Mouse (Mus musculus): ENCODE data around the gene Sema5a. TPM values are rescaled to one million over a fixed set of nuclear protein-coding genes. Genes with fewer than 3 reads are reported as not detected.

Sema5a gene
- polyA plus RNA-seq, 1 experiment from 2014 or later, result 8.9 TPM

- H3K4me3 ChIP-seq, result no peak overlapping the region
- H3K27ac ChIP-seq (replicated peaks), result no peak overlapping the region
- H3K9me3 ChIP-seq, result no peaks in the 10 kb centered on the region
- H3K9ac ChIP-seq, result no peak overlapping the region
- H3K36me3 ChIP-seq, result no peaks in the 10 kb centered on the region
- no peak overlapping the region for H3K4me2 ChIP-seq
- WGBS, result 61% methylated on average over 2 of the region's 2 CpGs
- H3K4me1 ChIP-seq (replicated peaks), result no peaks in the 10 kb centered on the region
- no peak for ATAC-seq (ENCODE audit: low read depth)
- no peaks in the 10 kb centered on the region for H3K27me3 ChIP-seq
Observed at GRCm38 (mm10) chr15:32284688-32285087, 40.1 kb downstream of the Sema5a start.

GRCm38 (mm10) chr15:32286296-32286695 lies 41.7 kb downstream of the Sema5a start:
- Histone ChIP-seq H3K4me1 (replicated peaks) (no peaks in the 10 kb centered on the region), H3K36me3 (no peaks in the 10 kb centered on the region), H3K4me3 (no peak overlapping the region), H3K9ac (no peak overlapping the region), H3K9me3 (no peaks in the 10 kb centered on the region), H3K27me3 (no peaks in the 10 kb centered on the region), H3K27ac (replicated peaks) (no peak overlapping the region), H3K4me2 (no peak overlapping the region)
- 83% methylated on average over 3 of the region's 3 CpGs for WGBS
- ATAC-seq (ENCODE audit: low read depth), result no peak

- H3K4me1 ChIP-seq (replicated peaks), result no peaks in the 10 kb centered on the region
- H3K36me3 ChIP-seq, result no peaks in the 10 kb centered on the region
- H3K27ac ChIP-seq (replicated peaks), result no peak overlapping the region
- ATAC-seq (ENCODE audit: low read depth), result no peak
- WGBS, result 60% methylated on average over 6 of the region's 6 CpGs
- no peak overlapping the region for H3K9ac ChIP-seq
- no peak overlapping the region for H3K4me2 ChIP-seq
- no peaks in the 10 kb centered on the region for H3K27me3 ChIP-seq
- H3K4me3 ChIP-seq, result no peak overlapping the region
- H3K9me3 ChIP-seq, result no peaks in the 10 kb centered on the region
Observed at GRCm38 (mm10) chr15:32288480-32288879, 43.9 kb downstream of the Sema5a start.

- no peaks in the 10 kb centered on the region for H3K9me3 ChIP-seq
- H3K27ac ChIP-seq (replicated peaks), result no peak overlapping the region
- no peak overlapping the region for H3K9ac ChIP-seq
- no peaks in the 10 kb centered on the region for H3K27me3 ChIP-seq
- H3K4me2 ChIP-seq, result no peak overlapping the region
- no peaks in the 10 kb centered on the region for H3K36me3 ChIP-seq
- H3K4me3 ChIP-seq, result no peak overlapping the region
- no peaks in the 10 kb centered on the region for H3K4me1 ChIP-seq (replicated peaks)
- WGBS, result 33% methylated on average over 3 of the region's 3 CpGs
- ATAC-seq (ENCODE audit: low read depth), result no peak
Observed at GRCm38 (mm10) chr15:32291000-32291399, 46.4 kb downstream of the Sema5a start.

- ATAC-seq (ENCODE audit: low read depth), result no peak
- H3K27ac ChIP-seq (replicated peaks), result no peak overlapping the region
- no peak overlapping the region for H3K4me3 ChIP-seq
- no peaks in the 10 kb centered on the region; the same call in 1 of the 2 replicates for H3K4me1 ChIP-seq (replicated peaks)
- H3K27me3 ChIP-seq, result no peaks in the 10 kb centered on the region
- no peak overlapping the region for H3K9ac ChIP-seq
- H3K36me3 ChIP-seq, result no peaks in the 10 kb centered on the region
- no peak overlapping the region for H3K4me2 ChIP-seq
- H3K9me3 ChIP-seq, result no peaks in the 10 kb centered on the region
- 29% methylated on average over 6 of the region's 6 CpGs for WGBS
Observed at GRCm38 (mm10) chr15:32296523-32296922, 51.9 kb downstream of the Sema5a start.

GRCm38 (mm10) chr15:32297266-32297665 lies 52.7 kb downstream of the Sema5a start:
- Histone ChIP-seq H3K9me3 (no peaks in the 10 kb centered on the region), H3K27ac (replicated peaks) (no peak overlapping the region), H3K4me2 (no peak overlapping the region), H3K9ac (no peak overlapping the region), H3K36me3 (no peaks in the 10 kb centered on the region), H3K4me3 (no peak overlapping the region), H3K27me3 (no peaks in the 10 kb centered on the region), H3K4me1 (replicated peaks) (no peaks in the 10 kb centered on the region; the same call in 1 of the 2 replicates)
- no peak for ATAC-seq (ENCODE audit: low read depth)
- WGBS, result 96% methylated on average over 5 of the region's 5 CpGs

- H3K4me1 ChIP-seq (replicated peaks), result no peaks in the 10 kb centered on the region; the same call in 1 of the 2 replicates
- no peaks in the 10 kb centered on the region for H3K9me3 ChIP-seq
- H3K27ac ChIP-seq (replicated peaks), result no peak overlapping the region
- no peak for ATAC-seq (ENCODE audit: low read depth)
- WGBS, result 67% methylated on average over 6 of the region's 6 CpGs
- no peak overlapping the region for H3K4me3 ChIP-seq
- H3K9ac ChIP-seq, result no peak overlapping the region
- H3K27me3 ChIP-seq, result no peaks in the 10 kb centered on the region
- no peaks in the 10 kb centered on the region for H3K36me3 ChIP-seq
- no peak overlapping the region for H3K4me2 ChIP-seq
Observed at GRCm38 (mm10) chr15:32298525-32298924, 53.9 kb downstream of the Sema5a start.

- no peak overlapping the region for H3K27ac ChIP-seq (replicated peaks)
- no peak for ATAC-seq (ENCODE audit: low read depth)
- no peaks in the 10 kb centered on the region for H3K9me3 ChIP-seq
- no peaks in the 10 kb centered on the region for H3K27me3 ChIP-seq
- H3K9ac ChIP-seq, result no peak overlapping the region
- no peaks in the 10 kb centered on the region for H3K36me3 ChIP-seq
- H3K4me3 ChIP-seq, result no peak overlapping the region
- WGBS, result 71% methylated on average over 4 of the region's 4 CpGs
- no peaks in the 10 kb centered on the region; the same call in 1 of the 2 replicates for H3K4me1 ChIP-seq (replicated peaks)
- H3K4me2 ChIP-seq, result no peak overlapping the region
Observed at GRCm38 (mm10) chr15:32300991-32301390, 56.4 kb downstream of the Sema5a start.

- Histone ChIP-seq H3K36me3 (no peaks in the 10 kb centered on the region), H3K4me1 (replicated peaks) (peaks cover 16% of the 10 kb centered on the region; the same call in 1 of the 2 replicates), H3K9me3 (no peaks in the 10 kb centered on the region), H3K4me2 (no peak overlapping the region), H3K27ac (replicated peaks) (no peak overlapping the region), H3K27me3 (no peaks in the 10 kb centered on the region), H3K9ac (no peak overlapping the region), H3K4me3 (no peak overlapping the region)
- 77% methylated on average over 6 of the region's 6 CpGs for WGBS
- ATAC-seq (ENCODE audit: low read depth), result no peak
Observed at GRCm38 (mm10) chr15:32306557-32307243, 62.1 kb downstream of the Sema5a start.

- 70% methylated on average over 8 of the region's 8 CpGs for WGBS
- Histone ChIP-seq H3K4me3 (no peak overlapping the region), H3K4me2 (no peak overlapping the region), H3K27me3 (no peaks in the 10 kb centered on the region), H3K9ac (no peak overlapping the region), H3K9me3 (no peaks in the 10 kb centered on the region), H3K4me1 (replicated peaks) (peaks cover 20% of the 10 kb centered on the region; the same call in 1 of the 2 replicates), H3K36me3 (no peaks in the 10 kb centered on the region), H3K27ac (replicated peaks) (no peak overlapping the region)
- ATAC-seq (ENCODE audit: low read depth), result peak; percentile 60; the same call in 1 of the 2 replicates
Observed at GRCm38 (mm10) chr15:32310834-32311233, 66.2 kb downstream of the Sema5a start.

GRCm38 (mm10) chr15:32311287-32311686 lies 66.7 kb downstream of the Sema5a start:
- Histone ChIP-seq H3K4me3 (no peak overlapping the region), H3K4me1 (replicated peaks) (peaks cover 20% of the 10 kb centered on the region; the same call in 1 of the 2 replicates), H3K9me3 (no peaks in the 10 kb centered on the region), H3K36me3 (no peaks in the 10 kb centered on the region), H3K4me2 (no peak overlapping the region), H3K27ac (replicated peaks) (no peak overlapping the region), H3K27me3 (no peaks in the 10 kb centered on the region), H3K9ac (no peak overlapping the region)
- peak; percentile 74; the same call in 1 of the 2 replicates for ATAC-seq (ENCODE audit: low read depth)
- 46% methylated on average over 8 of the region's 8 CpGs for WGBS

- 90% methylated on average over 5 of the region's 5 CpGs for WGBS
- no peak overlapping the region for H3K4me3 ChIP-seq
- no peak for ATAC-seq (ENCODE audit: low read depth)
Observed at GRCm38 (mm10) chr15:32317074-32317473, 72.5 kb downstream of the Sema5a start.

GRCm38 (mm10) chr15:32320739-32321138 lies 76.1 kb downstream of the Sema5a start:
- Histone ChIP-seq H3K27me3 (no peaks in the 10 kb centered on the region), H3K36me3 (no peaks in the 10 kb centered on the region), H3K9me3 (no peaks in the 10 kb centered on the region), H3K4me1 (replicated peaks) (no peaks in the 10 kb centered on the region), H3K9ac (no peak overlapping the region), H3K4me2 (no peak overlapping the region), H3K27ac (replicated peaks) (no peak overlapping the region), H3K4me3 (no peak overlapping the region)
- no peak for ATAC-seq (ENCODE audit: low read depth)
- WGBS, result 88% methylated on average over 3 of the region's 3 CpGs

More at GRCm38 (mm10) chr15:32317074-32317473, 72.5 kb downstream of the Sema5a start:
- no peaks in the 10 kb centered on the region for H3K27me3 ChIP-seq
- 0 out of 2 replicates have a peak, but pooled peaks cover under 1% of the 10 kb centered on the region for H3K4me1 ChIP-seq (replicated peaks)
- H3K36me3 ChIP-seq, result no peaks in the 10 kb centered on the region
- H3K9me3 ChIP-seq, result no peaks in the 10 kb centered on the region
- H3K9ac ChIP-seq, result no peak overlapping the region
- H3K27ac ChIP-seq (replicated peaks), result no peak overlapping the region
- H3K4me2 ChIP-seq, result no peak overlapping the region

Data from neural tube, embryonic 13.5 days (tissue).